Mouse (Mus musculus) frontal cortex, adult (tissue): Measurements from ENCODE around the gene Olfr642.

Experiments
- ATAC-seq: cut with Nextera tagmentation; 2 replicates; pipeline ENCODE4 v1.9.2; 2017; ENCODE audit warnings: mild to moderate bottlenecking, moderate library complexity, mixed read lengths; ENCODE audit not compliant: low TSS enrichment

Olfr642 gene

GRCm38 (mm10) chr7:104052566-104052965 is at the start of gene Olfr642:
Gene Olfr642 (minus strand): TSS chr7:104052666.
- no peak for ATAC-seq

- no peak for ATAC-seq
Observed at GRCm38 (mm10) chr7:104085365-104085764, 32.9 kb upstream of the Olfr642 start, which contains the start of gene Olfr645. Gene Olfr645 (minus strand): TSS chr7:104085465.

GRCm38 (mm10) chr7:104071769-104072168 is 19.3 kb upstream of the Olfr642 start, which contains the start of gene Olfr644:
Gene Olfr644 (minus strand): TSS chr7:104071869.
- no peak for ATAC-seq

GRCm38 (mm10) chr7:104061345-104061744 is 8.9 kb upstream of the Olfr642 start, which contains the start of gene 4930516K23Rik:
Gene 4930516K23Rik (minus strand): TSS chr7:104061445.
- no peak for ATAC-seq

- no peak for ATAC-seq
Observed at GRCm38 (mm10) chr7:104059215-104059614, 6.7 kb upstream of the Olfr642 start.

- ATAC-seq = no peak
Observed at GRCm38 (mm10) chr7:104050745-104051144, 1.7 kb downstream of the Olfr642 start.

- no peak for ATAC-seq
Observed at GRCm38 (mm10) chr7:104035145-104035544, 17.3 kb downstream of the Olfr642 start, which contains the start of gene Olfr641. Gene Olfr641 (plus strand): TSS chr7:104035445.

- ATAC-seq = no peak
Observed at GRCm38 (mm10) chr7:104026978-104027377, 25.5 kb downstream of the Olfr642 start.

- no peak for ATAC-seq
Observed at GRCm38 (mm10) chr7:104025473-104025872, 27.0 kb downstream of the Olfr642 start, which contains the start of gene Olfr640. Gene Olfr640 (minus strand): TSS chr7:104025573.

- ATAC-seq = no peak
Observed at GRCm38 (mm10) chr7:104021651-104022050, 30.8 kb downstream of the Olfr642 start.

- ATAC-seq = no peak
Observed at GRCm38 (mm10) chr7:104018953-104019352, 33.5 kb downstream of the Olfr642 start.

- ATAC-seq = no peak
Observed at GRCm38 (mm10) chr7:104017203-104017602, 35.3 kb downstream of the Olfr642 start, which contains the start of gene Olfr639. Gene Olfr639 (minus strand): TSS chr7:104017303.

- no peak for ATAC-seq
Observed at GRCm38 (mm10) chr7:103999124-103999523, 53.3 kb downstream of the Olfr642 start.

- ATAC-seq = no peak
Observed at GRCm38 (mm10) chr7:103998446-103998845, 54.0 kb downstream of the Olfr642 start, which contains the start of gene Olfr638. Gene Olfr638 (plus strand): TSS chr7:103998746.
